Mouse (Mus musculus) CD4-positive, CD25-positive, alpha-beta regulatory T cell, adult 2 months (primary cell): ENCODE data around the gene Psg19.

Source experiments
- DNase-seq: peaks from one replicate; pipeline ENCODE4 v3.0.0-alpha.2; 2012; ENCODE audit warnings: low read depth, low spot score

Psg19 gene

GRCm38 (mm10) chr7:18746189-18746860 is 52.0 kb downstream of the Psg19 start:
- DNase-seq: no peak
